Mouse (Mus musculus) heart, adult 2 months (tissue): Measurements from ENCODE around the gene Fopnl. TPM values are rescaled to one million over a fixed set of nuclear protein-coding genes. Genes with fewer than 3 reads are reported as not detected.
A peak's percentile ranks its signal among the peaks of the same experiment; 100 is the strongest.

ENCODE experiments used
- DNase-seq, 2 experiments: peaks; one replicate each; pipeline ENCODE4 v3.0.0; 2021
- H3K27ac ChIP-seq: fragments of 200-600 bp; 2 replicates; pipeline ENCODE4 v1.8.1; 2022
- H3K27me3 ChIP-seq: fragments of 200-500 bp; 2 replicates; pipeline ENCODE4 v1.6.1; 2012; ENCODE audit warnings: mild to moderate bottlenecking, low read length, inconsistent platforms, mixed read lengths; ENCODE audit not compliant: control insufficient read depth, insufficient read depth
- H3K36me3 ChIP-seq: fragments of 200-500 bp; 2 replicates; pipeline ENCODE4 v1.6.1; 2012; ENCODE audit warnings: low read length, inconsistent platforms; ENCODE audit not compliant: control insufficient read depth, insufficient read depth
- H3K4me1 ChIP-seq: fragments of 200-500 bp; 2 replicates; pipeline ENCODE4 v1.6.1; 2011; ENCODE audit warnings: low read length; ENCODE audit not compliant: control insufficient read depth, insufficient read depth
- H3K4me3 ChIP-seq: fragments of 200-600 bp; 2 replicates; pipeline ENCODE4 v1.8.1; 2022
- H3K79me2 ChIP-seq: fragments of 200-500 bp; replicated peaks from 2 replicates; pipeline ENCODE4 v1.6.1; 2012; ENCODE audit warnings: mild to moderate bottlenecking, inconsistent platforms, low read length, moderate library complexity, mixed read lengths; ENCODE audit not compliant: control insufficient read depth, insufficient read depth
- H3K9ac ChIP-seq: fragments of 200-500 bp; 2 replicates; pipeline ENCODE4 v1.6.1; 2012; ENCODE audit warnings: low read depth, mild to moderate bottlenecking, control low read depth, inconsistent platforms, low read length, mixed read lengths
- CTCF ChIP-seq: fragments of 200-600 bp; IDR thresholded peaks from 2 replicates; pipeline ENCODE4 v1.8.1; 2022; ENCODE audit warnings: antibody characterized with exemption, mild to moderate bottlenecking, moderate library complexity
- EP300 ChIP-seq: fragments of 200-500 bp; IDR thresholded peaks from 2 replicates; pipeline ENCODE4 v1.6.1; 2011; ENCODE audit warnings: low read depth, low read length, control low read depth; ENCODE audit not compliant: insufficient read depth
- POLR2A ChIP-seq: fragments of 200-500 bp; IDR thresholded peaks from 2 replicates; pipeline ENCODE4 v1.6.1; 2011; ENCODE audit warnings: mild to moderate bottlenecking, low read depth, low read length, control low read depth; ENCODE audit not compliant: insufficient read depth
- WGBS: fragments of 180-500 bp; shearing (Covaris S2); methylation state at CpG from one replicate; pipeline ENCODE4 v1.1.7; 2018; 5-methylcytosine and 5-hydroxymethylcytosine counted together
- intact Hi-C: fragments of 180-260 bp; cut with DNase I; formaldehyde crosslinking; loops from one replicate; pipeline ENCODE4 v1.15.1; 2025
- polyA plus RNA-seq: library from polyadenylated mRNA; depleted of rRNA; stranded (reverse); fragments of >200 nt; gene quantifications from 2 replicates; pipeline ENCODE4 v1.2.3, GENCODE M21; 2012
- total RNA-seq, 2 experiments: library from RNA; stranded (reverse); gene quantifications; 2 replicates each; pipeline ENCODE4 v1.2.3; 2021

The Fopnl gene
- total and polyA plus RNA-seq, 3 experiments = 56.8 to 63.9 (median 58.9) TPM

DNA sequence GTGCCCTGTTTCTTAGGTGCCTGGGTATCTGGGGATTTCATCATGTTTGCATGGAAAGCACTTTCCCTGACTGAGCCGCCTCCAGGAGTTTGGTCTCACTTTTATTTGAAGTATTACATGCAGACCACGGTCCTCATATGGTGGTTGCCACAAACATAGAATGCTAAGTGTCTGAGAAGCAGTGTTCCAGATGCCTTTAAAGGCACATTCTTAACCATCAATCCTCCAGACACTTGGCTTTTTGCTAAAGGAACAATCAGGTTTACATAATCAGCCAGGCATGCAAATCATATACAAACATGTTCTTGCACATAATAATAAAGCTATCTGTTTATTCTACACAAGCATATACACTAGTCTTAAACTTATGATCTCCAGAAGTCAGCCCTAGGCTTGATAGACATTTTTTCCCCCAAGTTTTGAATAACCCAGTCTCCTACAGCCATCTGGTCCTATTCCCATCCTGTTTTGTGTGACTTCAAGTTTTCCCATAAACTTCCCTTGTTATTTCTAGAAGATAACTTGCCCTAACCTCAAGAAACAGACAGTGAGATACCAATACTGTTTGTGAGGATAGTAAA lies 20.6 kb downstream of the Fopnl start:
- no peak overlapping the region for H3K4me3 ChIP-seq
- H3K79me2 ChIP-seq = no peaks in the 10 kb centered on the region
- intact Hi-C loops = no loop called here
- no peak for TF ChIP-seq CTCF
- TF ChIP-seq POLR2A = no peak
- TF ChIP-seq EP300 = no peak
- DNase-seq = no peak
- H3K27ac ChIP-seq = no peak overlapping the region
- H3K9ac ChIP-seq = no peak overlapping the region
- H3K27me3 ChIP-seq = no peaks in the 10 kb centered on the region
- peaks cover 2% of the 10 kb centered on the region for H3K4me1 ChIP-seq
- H3K36me3 ChIP-seq = no peaks in the 10 kb centered on the region
- 82% methylated on average over 2 of the region's 2 CpGs for WGBS

DNA sequence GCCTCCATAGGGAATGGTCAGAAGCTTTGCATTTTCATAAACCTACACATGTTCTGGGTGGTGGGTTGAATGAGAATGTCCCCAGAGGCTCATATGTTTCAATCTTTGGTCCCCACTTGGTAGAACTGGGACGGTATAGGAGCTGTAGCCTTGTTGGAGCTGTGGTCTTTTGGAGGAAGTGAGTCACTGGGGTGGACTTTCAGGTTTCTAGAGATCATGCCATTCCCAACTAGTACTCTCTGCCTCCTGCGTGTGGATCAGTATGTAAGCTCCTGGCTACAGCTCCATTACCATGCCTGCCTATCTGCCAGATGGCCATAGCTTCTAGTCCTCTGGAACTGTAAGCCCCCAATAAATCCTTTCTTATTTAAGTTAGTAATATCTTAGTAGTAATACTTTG lies 21.9 kb downstream of the Fopnl start:
- no peaks in the 10 kb centered on the region for H3K79me2 ChIP-seq
- no peak overlapping the region for H3K27ac ChIP-seq
- H3K27me3 ChIP-seq = no peaks in the 10 kb centered on the region
- H3K4me3 ChIP-seq = no peak overlapping the region
- peaks cover 2% of the 10 kb centered on the region for H3K4me1 ChIP-seq
- no peak for DNase-seq
- no peak overlapping the region for H3K9ac ChIP-seq
- TF ChIP-seq EP300 (no peak), POLR2A (no peak), CTCF (no peak)
- intact Hi-C loops = no loop called here
- WGBS = 71% methylated on average over 2 of the region's 2 CpGs
- H3K36me3 ChIP-seq = no peaks in the 10 kb centered on the region

GRCm38 (mm10) chr16:14292205-14293199 lies 24.7 kb downstream of the Fopnl start:
- intact Hi-C loops = no loop called here
- TF ChIP-seq CTCF = no peak
- no peak for TF ChIP-seq POLR2A
- TF ChIP-seq EP300 = no peak
- Histone ChIP-seq H3K9ac (no peak overlapping the region), H3K4me1 (peaks cover 2% of the 10 kb centered on the region), H3K36me3 (no peaks in the 10 kb centered on the region), H3K27ac (peak overlapping the region; percentile 45), H3K79me2 (no peaks in the 10 kb centered on the region), H3K27me3 (no peaks in the 10 kb centered on the region), H3K4me3 (peak overlapping the region; percentile 27)
- DNase-seq = peak; percentile 17 to 24
- WGBS = 8% methylated on average over 31 of the region's 31 CpGs

GRCm38 (mm10) chr16:14291223-14291622 lies 26.0 kb downstream of the Fopnl start, which contains the start of gene Myh11:
TSS of gene Myh11 (minus strand) at chr16:14291372.
- H3K79me2 ChIP-seq = no peaks in the 10 kb centered on the region
- H3K4me1 ChIP-seq = peaks cover 2% of the 10 kb centered on the region
- 3% methylated on average over 16 of the region's 16 CpGs for WGBS
- peak within 1 kb of the TSS; percentile 10; the same call in 1 of the 2 replicates for H3K27ac ChIP-seq
- peak within 1 kb of the TSS; percentile 27 for H3K4me3 ChIP-seq
- intact Hi-C loops = loop anchor here (2.0 kb wide), 1 partner anchor 54 kb away; no protein-coding TSS in a partner anchor
- no peak for TF ChIP-seq EP300
- TF ChIP-seq POLR2A = peak; percentile 54; the same call in 1 of the 2 replicates
- peak; percentile 85 for TF ChIP-seq CTCF
- H3K27me3 ChIP-seq = no peaks in the 10 kb centered on the region
- no peaks in the 10 kb centered on the region for H3K36me3 ChIP-seq
- H3K9ac ChIP-seq = peak within 1 kb of the TSS; percentile 33; the same call in 1 of the 2 replicates
- DNase-seq = peak; percentile 75 to 79

DNA sequence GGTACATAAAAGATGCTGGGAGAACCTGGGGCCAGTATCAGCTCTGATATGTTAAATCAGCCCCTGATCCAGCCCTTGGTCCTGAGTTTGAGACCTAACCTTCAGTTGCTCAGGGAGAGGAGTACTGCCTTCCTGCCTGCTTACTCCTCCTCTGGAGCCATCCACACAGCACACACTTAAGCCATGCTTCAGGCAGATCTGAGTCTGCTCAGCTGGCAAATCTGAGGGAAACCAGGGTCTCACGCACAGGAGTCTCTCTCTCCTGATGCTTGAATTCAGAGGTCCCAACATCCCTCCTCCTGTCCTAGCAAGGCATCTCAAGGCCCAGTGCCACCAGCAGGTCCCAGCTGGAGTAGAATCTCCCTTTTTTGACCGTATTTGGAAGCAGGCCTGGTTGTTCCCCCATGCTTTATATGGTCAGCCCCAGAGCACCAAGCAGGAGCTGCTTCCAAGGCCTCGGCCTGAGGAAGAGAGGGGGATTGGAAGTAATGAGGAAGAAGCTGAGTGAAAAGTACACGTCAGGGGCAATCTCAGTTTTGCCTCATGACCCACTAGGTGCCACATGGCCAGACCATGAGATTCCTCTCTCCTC lies 44.7 kb downstream of the Fopnl start:
- H3K4me3 ChIP-seq = no peak overlapping the region
- no peaks in the 10 kb centered on the region for H3K36me3 ChIP-seq
- H3K27ac ChIP-seq = no peak overlapping the region
- TF ChIP-seq EP300 (no peak), CTCF (no peak), POLR2A (no peak)
- H3K9ac ChIP-seq = no peak overlapping the region
- intact Hi-C loops = no loop called here
- H3K79me2 ChIP-seq = no peaks in the 10 kb centered on the region
- DNase-seq = no peak
- H3K27me3 ChIP-seq = no peaks in the 10 kb centered on the region
- WGBS = 56% methylated on average over 4 of the region's 4 CpGs
- H3K4me1 ChIP-seq = no peaks in the 10 kb centered on the region
